Mouse (Mus musculus) right cerebral cortex, adult 2 months (tissue): ENCODE measurements around the gene Pcp2.

Experiments used
- DNase-seq, 2 experiments: peaks; one replicate each; pipeline ENCODE4 v3.0.0; 2021 to 2022; ENCODE audit warnings: low spot score in 2 of 2

Pcp2 gene

DNA sequence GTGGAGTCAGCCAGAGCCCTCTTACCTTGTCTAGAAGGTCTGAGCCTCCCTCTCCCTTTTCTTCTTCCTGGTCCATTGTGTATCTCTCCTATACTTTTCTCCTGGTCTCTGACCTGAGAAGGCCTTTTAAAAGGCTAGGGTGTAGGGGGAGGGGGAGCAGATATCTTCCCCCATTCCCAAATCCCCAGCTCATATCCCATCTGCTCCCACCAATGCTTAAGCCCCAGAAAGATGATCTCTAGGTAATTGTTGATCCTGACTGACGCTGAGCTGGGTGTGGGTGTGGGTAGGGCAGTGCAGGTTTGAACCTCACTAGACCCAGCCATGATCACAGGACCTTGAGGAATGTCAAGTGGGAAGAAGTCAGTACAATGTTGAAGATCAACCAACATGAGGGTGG, at the start of gene Pcp2:
TSS of gene Pcp2 (minus strand) at position 101 of the 400 bp plus-strand sequence.
- no peak for DNase-seq

DNA sequence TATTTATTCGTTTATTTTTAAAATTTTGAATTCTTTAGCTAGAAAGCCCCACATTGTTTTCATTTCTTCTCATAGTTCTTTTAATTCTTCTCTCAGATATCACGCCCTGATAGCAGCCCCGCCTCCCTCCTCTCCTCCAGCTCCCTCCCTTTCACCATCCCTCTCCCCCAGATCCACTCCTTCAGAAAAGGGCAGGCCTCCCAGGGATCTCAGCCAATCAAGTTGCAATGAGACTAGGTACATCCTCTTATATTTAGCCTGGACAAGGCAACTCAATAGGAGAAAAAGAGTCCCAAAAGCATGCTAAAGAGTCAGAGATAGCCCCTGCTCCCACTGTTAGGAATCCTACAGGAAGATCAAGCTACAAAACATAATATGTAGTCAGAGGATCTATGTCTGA, 49.3 kb upstream of the Pcp2 start:
- DNase-seq = no peak

DNA sequence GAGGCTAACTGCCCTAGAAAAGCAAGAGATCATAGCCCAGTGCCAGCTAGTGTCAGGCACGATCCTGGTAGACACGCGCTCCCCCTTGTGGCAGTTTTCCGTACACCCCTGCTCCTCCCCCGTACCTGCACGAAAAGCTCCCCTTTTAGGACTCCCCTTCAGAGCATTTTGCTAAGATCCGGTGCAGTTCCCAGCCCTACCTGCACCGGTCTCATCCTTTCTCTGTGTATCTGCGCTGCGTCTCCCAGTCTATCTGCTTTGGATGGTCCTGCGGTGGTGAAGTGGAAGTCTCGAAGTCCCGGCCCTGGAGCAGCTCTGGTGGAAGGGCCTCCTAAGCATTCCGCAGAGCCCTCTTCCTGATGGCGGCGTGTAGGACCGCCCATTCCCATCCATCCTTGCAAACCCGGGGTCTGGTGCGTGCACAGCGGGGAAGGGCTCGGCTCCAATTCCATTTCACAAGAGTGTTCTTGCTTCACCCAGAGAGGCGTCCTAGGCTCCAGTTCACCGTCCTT, 46.7 kb upstream of the Pcp2 start, which contains the start of gene Fcor:
TSS of gene Fcor (minus strand) at position 383 of the 512 bp plus-strand sequence.
- peak; percentile 92 to 93 for DNase-seq

DNA sequence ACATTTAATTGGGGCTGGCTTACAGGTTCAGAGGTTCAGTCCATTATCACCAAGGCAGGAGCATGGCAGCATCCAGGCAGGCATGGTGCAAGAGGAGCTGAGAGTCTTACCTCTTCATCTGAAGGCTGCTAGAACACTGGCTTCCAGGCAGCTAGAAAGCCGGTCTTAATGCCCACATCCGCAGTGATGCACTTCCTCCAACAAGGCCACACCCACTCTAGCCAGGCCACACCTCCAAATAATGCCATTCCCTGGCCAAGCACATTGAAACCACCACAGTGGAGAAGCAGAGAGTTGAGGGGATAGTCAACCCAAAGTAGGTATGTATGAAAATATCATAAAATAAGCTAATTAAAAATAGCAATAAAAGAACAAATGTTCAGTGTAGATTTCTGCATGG, 45.0 kb upstream of the Pcp2 start:
- no peak for DNase-seq

DNA sequence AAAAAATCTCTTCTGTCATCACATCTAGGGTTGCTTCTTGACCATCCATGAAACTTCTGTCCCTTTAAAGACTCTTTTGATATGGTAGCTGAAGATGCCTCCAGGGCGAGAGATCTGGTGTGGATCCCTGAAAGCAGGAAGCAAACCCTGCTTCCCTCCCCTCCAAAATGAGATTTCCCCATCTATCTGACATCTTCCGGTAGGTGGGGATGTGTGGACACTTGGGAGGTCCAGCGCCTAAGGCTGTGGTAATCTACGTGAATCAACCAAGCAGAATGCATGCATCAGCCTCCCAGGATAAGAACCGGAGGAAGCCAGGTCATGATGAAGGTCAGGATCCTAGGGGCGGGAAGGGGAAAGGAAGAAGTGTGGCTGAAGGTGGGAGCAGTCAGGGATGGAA, 40.2 kb upstream of the Pcp2 start, which contains the start of gene Mcemp1:
TSS of gene Mcemp1 (plus strand) at position 248 of the 400 bp plus-strand sequence.
- no peak for DNase-seq

DNA sequence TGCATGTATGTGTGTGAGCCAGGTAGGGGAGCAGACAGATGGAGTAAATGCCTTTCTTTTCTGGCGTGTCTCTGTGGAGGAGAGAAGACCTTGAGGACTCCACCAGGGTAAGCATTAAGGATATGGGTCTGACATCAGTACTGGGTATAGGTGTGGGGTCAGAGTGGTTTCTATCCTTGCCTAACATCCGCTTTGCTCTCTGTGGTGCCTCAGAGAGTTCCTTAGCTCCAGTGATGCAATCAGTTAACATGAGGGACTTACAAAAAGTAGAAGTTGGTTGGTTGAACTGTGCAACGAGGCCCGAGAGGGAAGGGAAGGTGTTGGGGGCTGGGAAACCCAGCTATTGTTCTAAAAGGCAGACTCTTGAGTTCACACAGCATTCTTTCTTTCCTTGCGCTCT, 39.1 kb upstream of the Pcp2 start:
- DNase-seq = no peak

DNA sequence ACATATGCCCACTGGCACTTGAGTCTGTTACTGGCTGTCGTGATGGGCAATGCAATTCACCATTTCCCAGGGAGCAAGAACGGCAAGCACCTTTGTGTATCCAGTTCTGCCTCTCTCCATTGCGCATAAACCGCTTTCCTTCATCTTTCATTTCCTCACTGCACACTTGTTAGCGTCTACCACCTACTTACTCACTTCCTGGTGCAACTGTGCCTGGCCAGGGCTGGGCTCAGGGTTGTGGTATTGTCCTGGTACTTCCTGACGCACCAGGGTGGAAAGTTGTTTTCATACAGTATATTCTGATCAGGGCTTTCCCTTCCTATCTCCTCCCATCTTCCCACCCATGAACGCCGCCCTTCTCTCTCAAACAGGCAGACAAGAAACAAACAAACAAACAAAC, 35.5 kb upstream of the Pcp2 start:
- DNase-seq = no peak

DNA sequence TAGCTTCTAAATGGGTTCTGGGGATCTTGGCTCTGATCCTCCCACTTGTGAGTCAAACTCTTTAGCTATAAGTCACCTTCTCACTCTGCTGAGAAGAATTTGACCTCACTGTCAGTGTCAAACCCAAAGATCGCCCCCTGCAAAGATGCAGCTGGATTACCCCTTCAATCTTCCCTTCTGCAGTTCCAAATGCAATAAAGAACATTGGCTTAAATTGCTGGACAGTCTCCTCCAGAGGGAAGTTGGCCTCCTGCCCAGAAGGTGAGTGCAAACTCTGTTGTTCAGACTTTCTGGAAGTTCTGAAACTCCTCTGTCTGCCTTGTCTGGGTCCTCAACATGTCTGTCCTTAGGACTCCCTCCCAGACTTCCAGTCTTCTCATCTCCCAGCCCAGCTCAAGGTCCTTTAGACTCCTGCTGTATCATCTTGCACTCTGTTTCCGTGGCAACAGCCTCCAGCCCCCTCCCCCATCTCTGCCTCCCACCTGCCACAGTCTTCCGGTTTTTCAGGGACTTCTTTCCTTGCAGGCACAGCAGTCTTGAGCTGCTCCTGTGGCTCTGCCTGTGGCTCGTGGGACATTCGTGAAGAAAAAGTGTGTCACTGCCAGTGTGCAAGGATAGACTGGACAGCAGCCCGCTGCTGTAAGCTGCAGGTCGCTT, 31.5 kb upstream of the Pcp2 start:
- peak; percentile 47 to 51 for DNase-seq

DNA sequence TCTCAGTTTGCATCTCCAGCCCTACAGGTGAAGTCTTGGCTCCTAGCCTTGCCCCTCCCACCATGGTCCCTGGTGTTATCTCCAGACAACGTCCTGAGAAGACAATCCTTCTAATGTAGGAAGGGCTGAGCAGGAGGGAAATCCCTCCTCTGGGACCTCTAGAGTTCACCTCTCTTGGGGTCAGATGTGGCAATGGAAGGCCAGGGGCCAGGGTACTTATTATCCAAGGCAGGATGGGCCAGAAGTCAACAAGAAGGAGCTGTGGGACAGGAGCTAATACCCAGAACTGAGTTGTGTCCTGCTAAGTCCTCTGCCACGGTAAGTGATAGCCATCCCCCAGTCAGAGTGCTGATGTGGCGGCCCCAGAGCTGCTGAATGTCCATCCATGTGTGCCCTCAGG, 30.2 kb upstream of the Pcp2 start, which contains the start of gene Retn:
TSS of gene Retn (plus strand) at position 245 of the 400 bp plus-strand sequence.
- DNase-seq = no peak

DNA sequence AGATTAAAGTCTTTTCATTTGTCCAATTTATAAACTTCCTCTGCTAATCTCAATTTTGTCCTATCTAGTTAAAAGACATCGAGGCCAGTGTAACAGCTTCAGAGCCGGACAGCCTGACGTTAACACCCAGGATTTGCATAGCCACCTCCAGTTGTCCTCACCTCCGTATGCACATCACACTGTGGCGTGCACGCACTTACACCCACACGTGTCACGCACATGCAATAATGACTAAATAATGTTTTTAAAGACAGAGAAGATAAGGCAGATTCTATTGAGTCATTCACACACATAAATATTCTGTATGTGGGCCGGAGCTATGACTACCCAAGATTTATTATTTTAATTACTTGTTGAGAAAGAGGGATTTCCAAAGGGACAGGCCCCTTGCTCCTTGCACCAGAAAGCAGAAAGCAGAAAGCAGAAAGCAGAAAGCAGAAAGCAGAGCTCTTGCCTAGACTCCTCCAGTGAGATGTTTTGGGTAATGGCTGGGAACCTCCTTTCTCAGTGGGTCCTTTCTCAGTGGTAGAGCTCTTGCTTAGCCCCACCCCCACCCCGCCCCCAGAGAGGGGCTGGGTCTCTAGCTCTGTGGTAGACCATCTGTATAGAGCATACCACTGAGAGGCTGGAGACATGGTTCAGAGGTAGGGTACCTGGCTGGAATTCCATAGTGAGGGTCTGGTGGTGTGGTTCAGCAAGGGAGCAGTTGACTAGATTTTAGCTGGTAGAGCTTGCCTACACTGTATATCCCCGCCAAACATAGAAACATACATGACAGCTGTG, 29.6 kb upstream of the Pcp2 start:
- DNase-seq = peak; percentile 25 to 31

DNA sequence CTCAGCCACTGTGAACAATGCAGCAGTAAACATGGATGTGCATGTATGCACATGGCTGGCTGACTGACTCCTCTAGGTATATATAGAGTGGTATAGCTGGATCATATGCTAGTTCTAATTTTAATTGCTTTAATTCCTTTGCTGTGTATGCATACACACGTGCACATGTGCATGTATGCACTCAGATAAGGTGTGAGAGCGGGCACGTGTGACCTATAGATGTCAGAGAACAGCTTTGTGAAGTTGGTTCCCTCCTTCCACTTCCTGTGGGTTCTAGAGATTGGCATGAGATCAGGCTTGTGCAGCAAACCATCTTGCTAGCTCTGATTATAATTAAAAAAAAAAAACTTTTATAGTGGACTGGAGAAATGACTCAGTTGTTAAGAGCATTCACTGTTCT, 27.5 kb upstream of the Pcp2 start:
- DNase-seq = no peak

DNA sequence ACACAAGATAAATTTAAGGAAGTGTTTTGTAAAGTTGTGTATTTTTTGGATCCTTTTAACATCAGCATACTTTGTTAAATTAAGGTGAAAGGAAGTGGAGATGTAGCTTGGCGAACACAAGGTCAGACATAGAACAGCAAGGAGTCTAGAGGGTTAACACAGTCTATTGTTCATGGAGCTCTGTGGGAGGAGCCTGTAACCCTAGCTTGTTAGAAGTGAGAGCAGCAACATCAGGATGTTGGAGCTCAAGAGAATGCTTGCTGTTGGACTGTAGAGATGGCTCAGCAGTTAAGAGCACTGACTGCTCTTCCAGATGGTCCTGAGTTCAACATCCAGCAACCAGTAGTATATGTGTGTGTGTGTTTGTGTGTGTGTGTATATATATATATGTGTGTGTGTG, 23.6 kb upstream of the Pcp2 start:
- DNase-seq = no peak

DNA sequence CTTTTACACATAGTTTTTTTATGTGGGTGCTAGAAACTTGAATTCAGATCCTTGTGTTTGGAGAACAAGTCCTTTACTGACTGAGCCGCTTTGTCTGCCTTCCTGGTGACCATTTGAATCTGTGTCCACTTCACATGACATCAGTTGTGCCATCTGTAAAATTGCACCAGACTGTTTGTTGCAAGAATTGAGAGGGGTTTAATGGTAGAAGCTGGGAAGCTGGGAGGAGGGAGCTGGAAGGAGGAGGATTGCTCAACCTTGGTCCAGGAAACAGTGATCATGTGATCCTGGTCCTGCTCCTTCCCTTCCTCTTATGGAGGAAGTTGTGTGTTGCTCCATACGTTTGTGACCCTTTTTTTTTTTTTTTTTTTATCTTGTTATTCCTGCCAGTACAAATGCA, 22.9 kb upstream of the Pcp2 start:
- DNase-seq = no peak

DNA sequence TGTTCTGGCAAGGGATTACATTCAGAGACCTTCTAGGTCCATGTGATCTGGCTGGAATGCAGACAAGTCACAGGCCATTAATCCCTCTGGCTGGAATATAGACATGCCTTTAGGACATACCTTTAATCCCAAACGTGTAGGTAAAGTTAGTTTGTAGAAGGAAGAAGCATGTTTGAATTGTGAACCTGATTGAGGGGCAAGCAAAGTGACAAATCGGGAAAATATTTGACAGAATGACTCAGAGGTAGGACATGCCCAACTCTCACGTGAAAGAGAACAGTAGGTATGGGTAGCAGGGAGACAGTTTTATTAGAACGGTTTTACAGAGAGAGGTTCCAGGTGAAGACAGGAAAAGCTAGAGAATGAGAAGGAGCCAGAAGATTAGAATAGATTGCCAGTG, 22.2 kb upstream of the Pcp2 start:
- DNase-seq = no peak

DNA sequence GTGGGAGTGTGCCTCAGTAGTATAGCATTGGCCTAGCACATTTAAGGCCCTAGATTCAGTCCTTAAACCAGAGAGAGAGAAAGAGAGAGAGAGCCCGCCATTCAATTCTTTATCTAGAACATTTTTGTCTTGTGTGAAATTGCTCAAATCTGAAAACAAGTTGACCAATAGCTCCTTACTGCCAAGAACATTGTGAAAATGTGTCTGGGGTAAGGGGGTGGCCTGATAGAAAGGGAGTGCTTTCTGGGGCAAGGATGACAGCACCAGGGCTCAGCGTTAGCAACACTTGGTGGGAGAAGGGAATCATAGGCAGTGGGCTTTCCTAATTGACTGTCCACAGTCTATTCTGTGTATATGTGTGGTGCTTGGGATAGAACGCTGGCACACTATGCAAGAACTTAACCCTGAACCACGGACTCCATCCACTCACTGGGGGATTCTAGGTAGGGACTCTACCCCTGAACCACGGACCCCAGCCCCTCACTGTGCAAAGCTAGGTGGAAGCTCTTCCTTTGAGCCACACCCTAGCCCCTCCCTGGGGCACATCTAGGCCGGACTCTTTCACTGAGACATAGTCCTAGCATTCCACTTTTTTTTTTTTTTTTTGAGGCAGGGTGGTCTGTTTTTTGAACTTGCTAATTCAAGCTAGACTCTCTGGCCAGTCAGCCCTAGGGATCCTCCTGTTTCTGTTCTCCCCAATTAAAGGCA, 21.6 kb upstream of the Pcp2 start:
- DNase-seq = no peak

DNA sequence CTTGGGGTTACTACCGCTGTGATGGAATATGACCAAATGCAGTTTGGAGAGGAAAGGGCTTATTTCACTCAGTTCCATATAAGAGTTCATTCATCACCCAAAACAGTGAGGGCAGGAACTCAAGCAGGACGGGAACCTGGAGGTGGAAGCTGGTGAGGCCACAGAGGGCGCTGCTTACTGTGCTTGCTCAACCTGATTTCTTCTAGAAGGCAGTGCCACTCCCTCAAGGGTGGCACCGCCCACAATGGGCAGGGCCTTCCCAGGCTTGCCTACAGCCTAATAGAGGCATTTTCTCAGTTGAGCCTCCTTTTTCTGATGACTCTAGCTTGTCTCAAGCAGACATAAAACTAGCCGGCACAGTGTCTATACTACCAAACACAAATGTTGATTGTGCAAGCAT, 20.5 kb upstream of the Pcp2 start:
- no peak for DNase-seq

DNA sequence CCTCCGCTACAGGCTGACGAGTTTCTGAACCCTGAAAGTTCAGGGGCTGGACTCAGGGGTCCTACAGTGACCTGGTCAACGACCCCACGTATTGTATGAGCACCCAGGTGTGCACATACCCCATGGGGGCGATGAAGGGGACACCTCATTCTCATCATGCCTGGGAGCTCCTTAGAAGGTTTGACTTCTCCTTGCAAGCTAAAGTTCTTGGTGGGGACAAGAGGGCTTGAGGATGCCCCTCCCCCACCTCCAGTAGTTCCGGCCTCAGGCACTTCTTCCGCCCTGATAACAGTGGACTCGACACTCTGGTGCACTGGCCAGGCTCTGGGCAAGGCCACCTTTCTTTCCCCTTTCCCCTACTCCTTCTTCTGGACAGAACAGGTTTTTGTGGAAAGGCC, 6.1 kb upstream of the Pcp2 start:
- DNase-seq = no peak

DNA sequence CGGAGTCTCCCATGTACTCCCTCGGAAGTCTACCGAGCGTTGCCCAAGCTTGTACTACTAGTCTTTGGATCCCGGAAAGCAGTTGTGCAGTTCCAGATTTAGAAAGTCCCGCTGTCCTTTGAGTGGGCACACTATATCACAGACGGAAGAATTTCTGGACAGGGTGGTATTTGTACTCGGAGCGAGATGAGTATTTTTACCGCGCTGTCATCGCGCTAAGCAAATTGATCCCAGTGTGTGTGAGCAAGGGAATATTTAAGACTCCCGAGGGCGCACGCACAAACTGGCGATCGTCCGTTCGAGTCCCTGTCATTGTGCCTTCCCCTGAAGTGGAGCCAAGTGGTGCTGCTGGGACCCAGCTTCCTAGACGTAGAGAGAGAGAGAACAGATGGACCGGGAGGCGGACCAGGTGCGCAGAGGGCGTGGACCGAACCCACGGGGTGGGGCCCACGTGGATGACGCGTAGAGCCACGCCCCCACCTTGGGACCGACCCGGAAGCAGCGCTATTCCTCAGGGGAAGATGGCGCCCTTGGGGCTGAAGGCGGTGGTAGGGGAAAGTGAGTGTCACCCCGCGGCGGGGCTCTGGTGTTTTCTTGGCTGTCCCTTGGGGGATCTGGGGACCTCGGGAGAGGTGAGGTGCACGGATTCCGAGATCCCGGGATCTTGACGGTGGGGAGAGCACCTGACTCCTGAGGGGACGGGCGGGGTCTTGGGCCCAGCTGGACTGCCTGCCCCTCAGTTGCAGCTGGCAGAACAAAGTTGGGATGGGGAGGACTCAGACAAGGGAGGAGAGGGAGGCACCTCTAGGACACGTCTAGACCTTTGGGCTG, 5.5 kb upstream of the Pcp2 start, which contains the start of gene Stxbp2:
TSS of gene Stxbp2 (plus strand) at position 309 of the 831 bp plus-strand sequence.
- peak; percentile 70 for DNase-seq

DNA sequence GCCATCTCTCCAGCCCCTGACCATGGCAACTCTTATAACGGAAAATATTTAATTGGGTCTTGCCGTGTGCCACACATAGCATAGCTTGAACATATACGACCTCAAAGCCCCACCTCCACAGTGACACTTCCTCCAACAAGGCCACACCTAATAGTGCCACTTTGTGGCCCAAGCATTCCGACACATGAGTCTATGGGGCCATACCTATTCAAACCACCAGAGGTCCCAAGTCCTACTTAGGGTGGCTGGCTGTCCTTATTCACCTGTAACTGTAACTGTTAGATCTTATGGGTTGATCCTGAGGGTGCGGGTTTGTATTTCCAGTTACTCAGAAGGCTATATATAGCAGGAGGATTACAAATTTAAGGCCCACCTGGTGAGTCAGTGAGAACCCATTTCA, 2.7 kb upstream of the Pcp2 start:
- DNase-seq = peak in 1 of 2 experiments; percentile 47

DNA sequence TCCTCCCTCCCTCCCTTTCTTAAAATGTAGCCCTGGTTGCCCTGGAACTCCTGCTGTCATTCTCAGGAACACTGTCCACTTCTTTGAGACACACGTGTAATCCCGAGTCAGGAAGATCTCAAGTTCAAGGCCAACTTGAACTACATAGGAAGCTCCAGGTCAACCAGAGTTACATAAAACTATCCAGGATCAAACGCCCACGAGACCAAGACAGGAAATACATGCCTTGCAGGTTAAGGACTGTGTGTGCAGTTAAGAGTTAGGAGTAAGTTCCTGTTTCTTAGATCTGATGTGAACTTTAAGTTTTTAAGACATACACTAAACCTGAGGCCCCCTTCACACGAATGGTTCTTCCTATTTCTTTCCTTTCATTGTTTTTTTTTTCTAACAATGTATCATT, 1.6 kb upstream of the Pcp2 start:
- DNase-seq = no peak

DNA sequence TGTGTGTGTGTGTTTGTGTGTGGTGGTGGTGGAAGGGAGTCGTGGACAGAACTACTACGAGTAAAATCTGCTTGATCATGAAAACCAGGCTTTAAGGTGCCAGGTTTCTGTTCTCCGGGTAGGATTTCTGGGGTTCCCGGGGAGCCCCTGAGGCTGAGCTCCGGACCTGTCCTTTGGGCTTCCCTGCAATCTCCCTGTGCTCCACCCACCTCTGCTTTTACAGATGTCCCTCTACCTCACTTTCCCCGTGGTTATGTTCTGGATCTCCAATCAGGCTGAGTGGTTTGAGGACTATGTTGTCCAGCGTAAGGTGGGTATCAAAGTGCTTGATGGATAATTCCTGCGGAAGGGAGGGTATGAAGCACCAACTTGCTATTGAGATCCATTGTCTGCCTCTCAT, 3.2 kb downstream of the Pcp2 start:
- no peak for DNase-seq
